Mouse (Mus musculus) heart, postnatal 0 days (tissue): ENCODE data around the gene Pold4. TPM values are rescaled to one million over a fixed set of nuclear protein-coding genes. Genes with fewer than 3 reads are reported as not detected.

ENCODE experiments used
- ATAC-seq: fragments of 200-750 bp; cut with Nextera tagmentation; 2 replicates; pipeline ENCODE4 v1.8.0; 2017; ENCODE audit warnings: low read depth, moderate number of reproducible peaks, moderate library complexity; ENCODE audit not compliant: insufficient read depth
- DNase-seq: peaks from one replicate; pipeline ENCODE4 v3.0.0-alpha.2; 2016; ENCODE audit warnings: low spot score
- H3K27ac ChIP-seq: fragments of 300-500 bp; sonication (generic); 2 replicates; pipeline ENCODE4 v1.5.1; 2014; ENCODE audit warnings: low read depth, mild to moderate bottlenecking
- H3K27me3 ChIP-seq: fragments of 300-500 bp; sonication (generic); 2 replicates; pipeline ENCODE4 v1.6.1; 2014; ENCODE audit warnings: low read length, mixed read lengths; ENCODE audit not compliant: control insufficient read depth, insufficient read depth
- H3K36me3 ChIP-seq: fragments of 300-500 bp; sonication (generic); replicated peaks from 2 replicates; pipeline ENCODE4 v1.6.1; 2014; ENCODE audit warnings: low read length, mixed read lengths; ENCODE audit not compliant: control insufficient read depth, insufficient read depth
- H3K4me1 ChIP-seq: fragments of 300-500 bp; sonication (generic); 2 replicates; pipeline ENCODE4 v1.6.1; 2014; ENCODE audit warnings: antibody characterized with exemption; ENCODE audit not compliant: control insufficient read depth, insufficient read depth
- H3K4me2 ChIP-seq: fragments of 300-500 bp; sonication (generic); 2 replicates; pipeline ENCODE4 v1.6.1; 2014; ENCODE audit warnings: low read depth, mild to moderate bottlenecking, low read length, moderate library complexity
- H3K4me3 ChIP-seq: fragments of 300-500 bp; sonication (generic); 2 replicates; pipeline ENCODE4 v1.5.1; 2014; ENCODE audit warnings: low read depth, low read length
- H3K9ac ChIP-seq: fragments of 300-500 bp; sonication (generic); replicated peaks from 2 replicates; pipeline ENCODE4 v1.6.1; 2014; ENCODE audit warnings: low read depth, low read length, mixed read lengths
- H3K9me3 ChIP-seq: fragments of 300-500 bp; sonication (generic); replicated peaks from 2 replicates; pipeline ENCODE4 v1.6.1; 2016; ENCODE audit warnings: low read length; ENCODE audit not compliant: control insufficient read depth
- CTCF ChIP-seq: IDR thresholded peaks from 2 replicates; pipeline ENCODE4 v1.5.1; 2016; ENCODE audit warnings: antibody characterized with exemption, control low read depth, low read depth
- EP300 ChIP-seq: IDR thresholded peaks from 2 replicates; pipeline ENCODE4 v1.6.1; 2016; ENCODE audit warnings: antibody characterized with exemption, low read depth
- WGBS: fragments of 180-500 bp; shearing (Covaris S2); extraction: QIAGEN DNeasy Blood & Tissue Kit; methylation state at CpG from one replicate; pipeline ENCODE4 v1.1.7; 2014; 5-methylcytosine and 5-hydroxymethylcytosine counted together
- microRNA-seq: library from miRNA; unstranded; fragments of <30 nt; microRNA quantifications from one replicate; pipeline ENCODE4, GENCODE M21; 2016
- polyA plus RNA-seq: library from polyadenylated mRNA; unstranded; fragments of >200 nt; fragmentation: Nextera tagmentation; extraction: Ambion mirVana; gene quantifications from 2 replicates; pipeline ENCODE4 v1.2.1, GENCODE M21; 2015
- total RNA-seq: library from RNA; depleted of rRNA; stranded (reverse); fragments of >200 nt; gene quantifications from 2 replicates; pipeline ENCODE4 v1.2.3, GENCODE M21; 2014; ENCODE audit warnings: low replicate concordance; rRNA removed

Pold4 gene
- total and polyA plus RNA-seq, 2 experiments from 2014 or later = 23.0 to 30.8 TPM

- Histone ChIP-seq H3K36me3 (no peaks in the 10 kb centered on the region), H3K9me3 (no peaks in the 10 kb centered on the region), H3K4me2 (no peak overlapping the region), H3K4me1 (no peaks in the 10 kb centered on the region), H3K9ac (no peak overlapping the region), H3K27me3 (peaks cover 7% of the 10 kb centered on the region; the same call in 1 of the 2 replicates), H3K4me3 (no peak overlapping the region), H3K27ac (no peak overlapping the region)
- TF ChIP-seq EP300 (no peak), CTCF (no peak)
- no peak for DNase-seq
- 60% methylated on average over 6 of the region's 6 CpGs for whole genome bisulfite sequencing
- ATAC-seq = no peak
These were observed 38.5 kb downstream of the Pold4 start for GRCm38 (mm10) chr19:4270187-4270586.

- ATAC-seq = no peak
- no peaks in the 10 kb centered on the region for H3K4me1 ChIP-seq
- peaks cover 7% of the 10 kb centered on the region; the same call in 1 of the 2 replicates for H3K27me3 ChIP-seq
- H3K4me3 ChIP-seq = no peak overlapping the region
- H3K9ac ChIP-seq = no peak overlapping the region
- no peak for TF ChIP-seq EP300
- H3K9me3 ChIP-seq = no peaks in the 10 kb centered on the region
- no peak overlapping the region for H3K27ac ChIP-seq
- H3K36me3 ChIP-seq = no peaks in the 10 kb centered on the region
- DNase-seq = no peak
- 93% methylated on average over 11 of the region's 11 CpGs for WGBS
- no peak overlapping the region for H3K4me2 ChIP-seq
These were observed 39.3 kb downstream of the Pold4 start for GRCm38 (mm10) chr19:4270972-4271371.

- ATAC-seq (no peak), DNase-seq (no peak)
- no peak for TF ChIP-seq CTCF
- no peak for TF ChIP-seq EP300
- Histone ChIP-seq H3K27me3 (peaks cover 5% of the 10 kb centered on the region; the same call in 1 of the 2 replicates), H3K36me3 (no peaks in the 10 kb centered on the region), H3K4me3 (no peak overlapping the region), H3K9ac (no peak overlapping the region), H3K4me1 (no peaks in the 10 kb centered on the region; the same call in 1 of the 2 replicates), H3K9me3 (no peaks in the 10 kb centered on the region), H3K27ac (no peak overlapping the region), H3K4me2 (no peak overlapping the region)
- 94% methylated on average over 1 of the region's 1 CpGs for WGBS
These were observed 47.8 kb downstream of the Pold4 start for GRCm38 (mm10) chr19:4279487-4279886.

GRCm38 (mm10) chr19:4280425-4280824, 48.7 kb downstream of the Pold4 start:
- H3K4me1 ChIP-seq = no peaks in the 10 kb centered on the region; the same call in 1 of the 2 replicates
- no peak overlapping the region for H3K9ac ChIP-seq
- ATAC-seq = no peak

GRCm38 (mm10) chr19:4282898-4283553, 51.3 kb downstream of the Pold4 start, which contains the start of gene Ankrd13d:
Gene Ankrd13d, minus strand, starts transcription at chr19:4283137.
- 0 out of 2 replicates have a peak within 1 kb of the TSS, but pooled peaks have one; percentile 35 for H3K9ac ChIP-seq
- peaks cover 25% of the 10 kb centered on the region for H3K36me3 ChIP-seq
- H3K27ac ChIP-seq = no peak within 1 kb of the TSS
- H3K9me3 ChIP-seq = no peaks in the 10 kb centered on the region
- H3K4me3 ChIP-seq = peak within 1 kb of the TSS; percentile 60
- peak; percentile 82 for DNase-seq
- under 1% methylated on average over 44 of the region's 50 CpGs for WGBS
- H3K4me2 ChIP-seq = peak within 1 kb of the TSS; percentile 83
- peaks cover 5% of the 10 kb centered on the region; the same call in 1 of the 2 replicates for H3K27me3 ChIP-seq
- no peaks in the 10 kb centered on the region; the same call in 1 of the 2 replicates for H3K4me1 ChIP-seq
- TF ChIP-seq EP300 (no peak), CTCF (peak; percentile 63)
- ATAC-seq = peak; percentile 92

More at GRCm38 (mm10) chr19:4280425-4280824, 48.7 kb downstream of the Pold4 start:
- no peaks in the 10 kb centered on the region for H3K9me3 ChIP-seq
- no peak overlapping the region for H3K4me3 ChIP-seq
- 96% methylated on average over 9 of the region's 9 CpGs for WGBS
- no peak for DNase-seq
- no peak overlapping the region for H3K4me2 ChIP-seq
- TF ChIP-seq CTCF (no peak), EP300 (no peak)
- no peaks in the 10 kb centered on the region for H3K36me3 ChIP-seq
- peaks cover 5% of the 10 kb centered on the region; the same call in 1 of the 2 replicates for H3K27me3 ChIP-seq
- no peak overlapping the region for H3K27ac ChIP-seq

Small RNA genes within 50 kb of the gene (microRNA-seq; reads per million reads assigned to microRNA genes)
- gene Gm26115 (not detected), gene Mir6985 (not detected)

Other genes starting within 250 kb of the Pold4 start
- gene Acy3, start 245.3 kb upstream of the Pold4 start, total RNA-seq = 32.3 and 74.8 TPM in 2 replicates
- 21.5 and 22.6 TPM in 2 replicates for gene Acy3, start 245.3 kb upstream of the Pold4 start, polyA plus RNA-seq
- gene Tbx10, start 239.1 kb upstream of the Pold4 start, total RNA-seq = not detected in 2 replicates
- gene Tbx10, start 239.1 kb upstream of the Pold4 start, polyA plus RNA-seq = not detected in 2 replicates
- 110 and 175 TPM in 2 replicates for gene Nudt8, start 231.3 kb upstream of the Pold4 start, total RNA-seq
- gene Nudt8, start 231.3 kb upstream of the Pold4 start, polyA plus RNA-seq = 131 and 138 TPM in 2 replicates
- 4.0 and 7.0 TPM in 2 replicates for gene Gm49405, start 231.3 kb upstream of the Pold4 start, total RNA-seq
- gene Gm49405, start 231.3 kb upstream of the Pold4 start, polyA plus RNA-seq = 3.6 and 4.0 TPM in 2 replicates
- 158 and 202 TPM in 2 replicates for gene Doc2g, start 228.6 kb upstream of the Pold4 start, total RNA-seq
- gene Doc2g, start 228.6 kb upstream of the Pold4 start, polyA plus RNA-seq = 114 and 116 TPM in 2 replicates
- gene Ndufv1, start 219.1 kb upstream of the Pold4 start, total RNA-seq = 910 and 941 TPM in 2 replicates
- 1,083 and 1,090 TPM in 2 replicates for gene Ndufv1, start 219.1 kb upstream of the Pold4 start, polyA plus RNA-seq
- 266 and 311 TPM in 2 replicates for gene Gstp1, start 193.9 kb upstream of the Pold4 start, total RNA-seq
- 440 and 449 TPM in 2 replicates for gene Gstp1, start 193.9 kb upstream of the Pold4 start, polyA plus RNA-seq
- 4.5 and 9.7 TPM in 2 replicates for gene Gstp2, start 185.9 kb upstream of the Pold4 start, total RNA-seq
- gene Gstp2, start 185.9 kb upstream of the Pold4 start, polyA plus RNA-seq = 17.0 and 22.7 TPM in 2 replicates
- gene Gstp3, start 172.3 kb upstream of the Pold4 start, total RNA-seq = not detected in 2 replicates
- not detected in 2 replicates for gene Gstp3, start 172.3 kb upstream of the Pold4 start, polyA plus RNA-seq
- not detected in 2 replicates for gene Cabp2, start 150.3 kb upstream of the Pold4 start, total RNA-seq
- not detected in 2 replicates for gene Cabp2, start 150.3 kb upstream of the Pold4 start, polyA plus RNA-seq
- gene Cdk2ap2, start 134.7 kb upstream of the Pold4 start, total RNA-seq = 63.2 and 67.3 TPM in 2 replicates
- 46.8 and 59.6 TPM in 2 replicates for gene Cdk2ap2, start 134.7 kb upstream of the Pold4 start, polyA plus RNA-seq
- gene Pitpnm1, start 131.9 kb upstream of the Pold4 start, total RNA-seq = 26.2 and 47.3 TPM in 2 replicates
- 17.9 and 21.9 TPM in 2 replicates for gene Pitpnm1, start 131.9 kb upstream of the Pold4 start, polyA plus RNA-seq
- 21.4 and 23.8 TPM in 2 replicates for gene Aip, start 106.0 kb upstream of the Pold4 start, total RNA-seq
- gene Aip, start 106.0 kb upstream of the Pold4 start, polyA plus RNA-seq = 61.7 and 66.2 TPM in 2 replicates
- not detected in 2 replicates for gene Gpr152, start 92.1 kb upstream of the Pold4 start, total RNA-seq
- 0.03 TPM in 2 replicates for gene Gpr152, start 92.1 kb upstream of the Pold4 start, polyA plus RNA-seq
- gene Cabp4, start 87.9 kb upstream of the Pold4 start, total RNA-seq = not detected in 2 replicates
- 0.07 and 0.11 TPM in 2 replicates for gene Cabp4, start 87.9 kb upstream of the Pold4 start, polyA plus RNA-seq
- 120 and 144 TPM in 2 replicates for gene Coro1b, start 83.3 kb upstream of the Pold4 start, total RNA-seq
- 97.2 and 102 TPM in 2 replicates for gene Coro1b, start 83.3 kb upstream of the Pold4 start, polyA plus RNA-seq
- gene Ptprcap, start 78.3 kb upstream of the Pold4 start, total RNA-seq = 13.5 TPM in 1 of 2 replicates, not detected in the other
- gene Ptprcap, start 78.3 kb upstream of the Pold4 start, polyA plus RNA-seq = 0.46 and 1.1 TPM in 2 replicates
- gene Rps6kb2, start 68.5 kb upstream of the Pold4 start, total RNA-seq = 34.2 and 62.0 TPM in 2 replicates
- 32.9 and 35.2 TPM in 2 replicates for gene Rps6kb2, start 68.5 kb upstream of the Pold4 start, polyA plus RNA-seq
- 40.3 and 119 TPM in 2 replicates for gene Carns1, start 56.4 kb upstream of the Pold4 start, total RNA-seq
- gene Carns1, start 56.4 kb upstream of the Pold4 start, polyA plus RNA-seq = 20.6 and 23.8 TPM in 2 replicates
- gene Tbc1d10c, start 40.6 kb upstream of the Pold4 start, total RNA-seq = 5.2 TPM in 1 of 2 replicates, not detected in the other
- 2.7 and 4.4 TPM in 2 replicates for gene Tbc1d10c, start 40.6 kb upstream of the Pold4 start, polyA plus RNA-seq
- 808 and 961 TPM in 2 replicates for gene Ppp1ca, start 39.8 kb upstream of the Pold4 start, total RNA-seq
- 738 and 763 TPM in 2 replicates for gene Ppp1ca, start 39.8 kb upstream of the Pold4 start, polyA plus RNA-seq
- 9.5 and 12.3 TPM in 2 replicates for gene Rad9a, start 30.2 kb upstream of the Pold4 start, total RNA-seq
- gene Rad9a, start 30.2 kb upstream of the Pold4 start, polyA plus RNA-seq = 9.5 and 9.7 TPM in 2 replicates
- gene Clcf1, start 17.7 kb upstream of the Pold4 start, total RNA-seq = 3.4 and 14.7 TPM in 2 replicates
- 0.67 and 0.91 TPM in 2 replicates for gene Clcf1, start 17.7 kb upstream of the Pold4 start, polyA plus RNA-seq
- not detected in 2 replicates for gene AC109138.7, start 17.5 kb upstream of the Pold4 start, total RNA-seq
- not detected in 2 replicates for gene AC109138.7, start 17.5 kb upstream of the Pold4 start, polyA plus RNA-seq
- gene Ssh3, start 37.3 kb downstream of the Pold4 start, total RNA-seq = 11.5 and 11.6 TPM in 2 replicates
- 6.2 and 6.4 TPM in 2 replicates for gene Ssh3, start 37.3 kb downstream of the Pold4 start, polyA plus RNA-seq
- 2.1 and 2.3 TPM in 2 replicates for gene Ankrd13d, start 51.2 kb downstream of the Pold4 start, total RNA-seq
- gene Ankrd13d, start 51.2 kb downstream of the Pold4 start, polyA plus RNA-seq = 0.40 and 0.41 TPM in 2 replicates
- gene Grk2, start 74.3 kb downstream of the Pold4 start, total RNA-seq = 50.4 and 50.6 TPM in 2 replicates
- gene Grk2, start 74.3 kb downstream of the Pold4 start, polyA plus RNA-seq = 6.9 and 7.8 TPM in 2 replicates
- gene Kdm2a, start 166.4 kb downstream of the Pold4 start, total RNA-seq = 55.0 and 65.3 TPM in 2 replicates
- gene Kdm2a, start 166.4 kb downstream of the Pold4 start, polyA plus RNA-seq = 15.4 and 15.7 TPM in 2 replicates
- 24.3 and 35.0 TPM in 2 replicates for gene Rhod, start 207.5 kb downstream of the Pold4 start, total RNA-seq
- gene Rhod, start 207.5 kb downstream of the Pold4 start, polyA plus RNA-seq = 16.0 and 18.4 TPM in 2 replicates
- 2.8 TPM in 2 replicates for gene Syt12, start 245.5 kb downstream of the Pold4 start, total RNA-seq
- 0.26 and 0.46 TPM in 2 replicates for gene Syt12, start 245.5 kb downstream of the Pold4 start, polyA plus RNA-seq